Mouse (Mus musculus) adrenal gland, postnatal 10 days (tissue): ENCODE measurements around the gene Vmp1. TPM values are rescaled to one million over a fixed set of nuclear protein-coding genes. Genes with fewer than 3 reads are reported as not detected.

Experiments
- DNase-seq: peaks from one replicate; pipeline ENCODE4 v3.0.0; 2021; ENCODE audit warnings: mixed read lengths
- total RNA-seq, 2 experiments: library from RNA; stranded (reverse); gene quantifications; 2 replicates each; pipeline ENCODE4 v1.2.3; 2021

The Vmp1 gene
- total RNA-seq, 2 experiments from 2014 or later, result 95.7 to 104 TPM

- no peak for DNase-seq
These were observed 99.4 kb downstream of the Vmp1 start for GRCm38 (mm10) chr11:86583990-86584897.

DNA sequence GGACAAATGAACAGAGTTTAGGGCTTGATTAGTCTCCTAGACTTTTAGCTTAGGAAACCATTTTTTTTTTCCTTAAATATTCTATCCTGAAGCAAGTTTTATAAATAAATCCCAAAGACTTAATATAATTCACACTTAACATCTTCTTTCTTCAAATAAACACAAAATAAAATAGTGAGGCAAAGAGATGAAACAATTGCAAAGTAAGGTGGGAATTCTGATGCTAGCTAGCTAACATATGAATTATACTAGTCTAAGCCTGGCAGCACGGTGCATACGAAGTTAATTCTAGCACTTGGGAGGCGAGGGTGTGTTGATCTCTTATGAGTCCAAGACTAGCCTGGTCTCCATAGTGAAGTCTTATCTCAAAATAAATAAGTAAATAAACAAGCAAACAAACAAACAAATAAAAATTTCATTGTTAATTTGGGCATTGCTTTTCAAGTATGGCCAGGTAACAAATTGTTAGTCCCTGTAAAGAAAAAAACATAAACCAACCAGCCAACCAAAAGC, 100.3 kb downstream of the Vmp1 start:
- DNase-seq, result no peak

DNA sequence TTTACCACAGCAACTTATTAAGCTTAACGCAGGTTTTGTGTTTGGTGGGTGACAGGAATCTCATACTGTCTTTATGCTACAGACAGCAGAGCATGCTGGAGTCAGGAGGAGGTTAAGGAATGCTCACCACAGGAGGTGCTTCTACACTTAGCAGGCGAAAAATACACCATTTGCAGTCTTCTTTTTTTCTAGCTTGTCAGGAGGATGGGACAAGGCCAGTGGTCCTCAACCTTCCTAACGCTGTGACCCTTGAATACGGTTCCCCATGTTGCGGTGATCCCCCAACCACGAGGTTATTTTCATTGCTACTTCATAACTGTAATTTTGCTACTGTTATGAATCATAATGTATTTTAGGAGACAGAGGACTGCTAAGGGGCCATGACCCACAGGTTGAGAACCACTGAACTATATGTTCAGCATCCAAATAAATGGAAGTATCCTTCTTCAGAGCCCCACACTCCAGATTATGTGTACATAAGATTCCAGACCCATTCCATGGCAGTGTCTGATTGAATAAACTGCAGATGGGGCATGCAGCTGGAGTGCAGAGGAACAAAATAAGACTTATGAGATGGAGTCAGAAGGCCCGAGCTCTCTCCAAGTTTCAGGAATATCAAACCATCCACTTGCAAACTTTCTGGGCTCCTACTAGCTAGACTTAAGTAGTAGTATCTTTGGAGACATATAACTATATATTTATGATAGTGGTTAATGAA, 100.9 kb downstream of the Vmp1 start:
- no peak for DNase-seq

GRCm38 (mm10) chr11:86581943-86582542, 101.6 kb downstream of the Vmp1 start:
- no peak for DNase-seq

DNA sequence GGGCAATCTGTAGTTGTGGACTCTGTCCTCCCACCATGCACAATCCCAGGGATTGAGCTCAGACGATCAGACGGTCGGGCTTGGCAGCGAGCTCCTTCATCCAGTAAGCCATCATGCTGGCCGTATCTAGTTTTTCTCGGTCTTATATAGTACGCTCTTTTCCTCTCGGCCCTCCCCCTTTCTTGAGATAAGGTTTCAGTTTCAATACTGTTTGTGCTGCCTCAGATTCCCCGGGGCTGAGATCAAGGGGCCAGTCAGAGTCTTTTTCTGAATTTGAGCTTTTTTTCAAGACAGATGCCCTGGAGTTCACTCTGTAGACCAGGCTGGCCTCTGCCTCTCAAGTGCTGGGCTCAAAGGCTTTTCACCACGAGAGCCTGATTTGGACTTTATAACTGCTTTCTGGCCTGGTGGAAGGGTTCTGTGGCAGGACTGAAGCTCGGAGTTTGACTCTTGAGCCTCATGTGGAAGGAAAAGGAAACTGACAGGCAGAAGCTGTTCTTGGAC, 102.3 kb downstream of the Vmp1 start:
- peak; percentile 38 for DNase-seq

DNA sequence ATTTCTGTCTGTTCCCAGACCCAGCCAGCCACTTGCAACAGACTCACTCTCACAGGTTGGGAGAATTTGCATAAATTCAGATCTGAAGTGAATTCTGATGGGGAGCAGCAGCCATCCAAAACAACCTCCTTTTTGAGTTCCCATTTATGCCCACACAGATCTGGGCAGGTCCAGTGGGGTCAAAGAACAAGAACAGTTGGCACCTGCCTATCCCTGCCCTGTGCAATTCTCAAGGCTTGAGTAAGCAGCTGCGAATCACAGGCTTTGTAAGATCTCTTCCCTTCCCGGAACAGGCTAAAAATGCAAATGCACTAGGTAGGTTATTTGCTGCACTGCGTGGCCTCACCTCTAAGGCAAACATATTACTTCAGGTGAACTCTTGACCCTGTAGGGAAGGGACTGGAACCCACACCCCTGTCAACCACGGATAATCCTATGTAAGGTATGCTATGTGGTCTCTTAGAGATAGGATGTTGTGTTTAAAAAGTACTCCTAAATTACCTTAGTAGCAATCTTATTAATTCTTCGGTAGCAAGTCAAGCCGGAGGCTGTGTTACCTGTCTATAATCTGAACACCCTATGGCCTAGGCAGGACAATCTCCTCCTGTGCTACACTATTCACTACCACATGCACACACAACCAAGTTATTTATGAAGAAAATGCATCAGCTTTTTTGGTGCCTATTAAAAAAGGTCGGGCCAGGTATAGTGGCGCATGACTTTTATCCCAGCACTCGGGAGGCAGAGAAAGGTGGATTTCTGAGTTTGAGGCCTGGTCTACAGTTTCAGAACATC, 103.1 kb downstream of the Vmp1 start:
- peak; percentile 39 for DNase-seq

DNA sequence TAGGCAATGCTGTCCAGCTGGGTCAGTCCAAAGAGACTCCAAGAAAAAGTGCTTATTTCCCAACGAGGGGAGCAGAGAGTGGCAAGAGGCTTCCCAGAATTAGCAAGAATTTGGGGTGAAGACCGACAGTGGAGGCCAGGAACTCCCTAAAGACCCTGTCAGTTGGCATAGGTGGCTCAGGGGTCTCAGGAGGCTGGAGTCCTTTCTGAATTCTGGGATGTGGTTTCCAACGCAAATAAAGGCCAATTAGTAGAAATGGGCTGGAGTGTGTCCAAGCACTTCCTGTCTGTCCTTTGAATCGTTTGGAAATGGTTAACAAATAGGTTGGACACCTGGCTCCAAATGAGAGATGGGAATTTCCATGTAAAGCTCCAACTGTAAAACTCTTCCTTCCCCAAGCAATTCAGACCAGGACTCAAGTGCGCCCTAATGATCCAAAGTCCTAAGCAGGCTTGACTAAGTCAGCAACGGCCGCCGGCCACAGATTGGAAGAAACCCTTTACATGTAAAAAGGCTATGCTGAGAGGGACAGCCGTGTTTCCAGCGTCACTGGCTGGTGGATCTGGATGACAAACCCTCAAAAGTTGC, 103.8 kb downstream of the Vmp1 start:
- DNase-seq, result no peak

GRCm38 (mm10) chr11:86578809-86579730, 104.6 kb downstream of the Vmp1 start:
- peak; percentile 74 for DNase-seq

DNA sequence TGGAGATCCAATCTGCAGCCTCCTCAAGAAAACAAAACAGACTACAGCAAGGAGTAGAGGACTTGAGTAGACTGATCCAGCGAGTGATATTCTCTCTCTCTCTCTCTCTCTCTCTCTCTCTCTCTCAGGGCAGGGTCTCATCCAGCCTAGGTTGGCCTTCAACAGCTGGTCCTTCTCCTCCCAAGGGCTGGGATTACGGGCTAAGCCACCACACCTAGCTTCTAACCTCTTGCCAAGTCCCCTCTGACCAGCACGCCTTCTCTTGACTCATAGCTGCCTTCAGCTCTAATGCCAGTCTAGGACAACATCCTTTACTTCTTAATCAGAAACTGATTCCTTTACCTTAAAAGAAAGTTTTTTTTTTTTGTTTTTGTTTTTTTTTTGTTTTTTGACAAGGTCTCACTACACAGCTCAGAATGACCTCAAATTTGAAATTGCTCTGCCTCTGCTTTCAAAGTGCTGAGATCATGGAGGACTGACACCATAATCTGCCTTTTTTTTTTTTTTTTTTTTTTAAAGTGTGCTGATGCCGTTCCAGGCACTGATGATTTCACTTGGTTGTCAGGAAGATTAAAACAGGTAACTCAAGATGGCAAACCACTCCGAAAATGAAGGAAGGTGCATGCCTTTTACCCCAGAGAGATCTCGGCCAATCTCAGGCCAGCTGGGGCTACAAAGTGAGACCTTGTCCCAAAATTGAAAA, 105.4 kb downstream of the Vmp1 start:
- no peak for DNase-seq

GRCm38 (mm10) chr11:86577231-86577630, 106.4 kb downstream of the Vmp1 start:
- DNase-seq, result peak; percentile 43

- DNase-seq, result no peak
These were observed 107.8 kb downstream of the Vmp1 start for GRCm38 (mm10) chr11:86575632-86576378.

DNA sequence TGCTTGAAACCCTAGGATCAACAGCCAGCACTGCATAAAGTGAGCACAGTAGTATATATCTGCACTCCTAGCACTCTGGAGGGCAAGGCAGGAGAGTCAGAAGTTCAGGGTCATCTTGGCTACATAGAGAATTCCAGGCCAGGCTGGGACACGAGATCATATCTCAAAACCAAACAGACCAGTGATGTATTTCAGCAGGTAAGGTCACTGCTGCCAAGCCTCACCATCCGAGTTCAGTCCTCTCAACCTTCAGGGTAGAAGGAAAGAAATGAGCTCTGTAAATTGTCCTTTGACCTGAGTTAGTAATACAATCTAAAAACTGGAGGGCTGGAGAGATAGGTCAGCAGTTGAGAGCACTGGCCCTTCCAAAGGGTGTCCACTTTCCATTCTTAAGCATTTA, 109.2 kb downstream of the Vmp1 start:
- no peak for DNase-seq

- DNase-seq, result no peak
These were observed 109.9 kb downstream of the Vmp1 start for GRCm38 (mm10) chr11:86573646-86574231.

GRCm38 (mm10) chr11:86572623-86573022, 111.0 kb downstream of the Vmp1 start:
- DNase-seq, result no peak

- no peak for DNase-seq
These were observed 111.8 kb downstream of the Vmp1 start for GRCm38 (mm10) chr11:86571871-86572270.

GRCm38 (mm10) chr11:86571047-86571855, 112.4 kb downstream of the Vmp1 start:
- peak; percentile 19 for DNase-seq

DNA sequence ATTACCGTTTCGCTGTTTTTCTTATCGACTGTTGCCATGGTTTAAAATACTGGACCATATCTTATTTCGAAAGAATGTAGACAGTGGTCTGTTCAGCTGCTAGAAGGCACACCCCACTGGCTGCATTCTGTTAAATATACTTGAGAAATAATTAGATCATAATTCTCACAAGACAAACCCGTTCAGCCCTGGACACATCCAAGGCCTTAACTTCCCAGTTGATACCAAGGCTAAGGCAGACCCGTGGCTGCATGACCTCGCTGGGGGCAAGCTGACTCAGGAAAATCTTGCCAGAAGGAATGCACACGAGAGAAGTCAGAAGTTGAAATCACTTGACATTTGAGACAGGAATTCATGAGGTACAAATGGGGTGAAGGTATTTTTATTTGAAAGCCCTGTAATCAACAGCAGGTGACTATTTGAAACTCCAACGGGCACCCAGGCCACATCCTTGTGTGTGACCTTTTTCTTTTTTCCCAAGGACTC, 113.3 kb downstream of the Vmp1 start:
- peak; percentile 54 for DNase-seq
